Mouse (Mus musculus) limb, embryonic 13.5 days (tissue): ENCODE data around the gene Vsig10. TPM values are rescaled to one million over a fixed set of nuclear protein-coding genes. Genes with fewer than 3 reads are reported as not detected.

ENCODE experiments used
- ATAC-seq: fragments of 200-750 bp; cut with Nextera tagmentation; 2 replicates; pipeline ENCODE4 v1.8.0; 2017; ENCODE audit warnings: low read depth, moderate number of reproducible peaks, moderate TSS enrichment; ENCODE audit not compliant: low FRiP score
- H3K27ac ChIP-seq: fragments of 300-500 bp; sonication (generic); 2 replicates; pipeline ENCODE4 v1.5.1; 2015; ENCODE audit warnings: inconsistent platforms, mild to moderate bottlenecking, moderate library complexity
- H3K27me3 ChIP-seq: fragments of 300-500 bp; sonication (generic); 2 replicates; pipeline ENCODE4 v1.6.1; 2015; ENCODE audit warnings: mild to moderate bottlenecking, inconsistent platforms
- H3K36me3 ChIP-seq: fragments of 300-500 bp; sonication (generic); 2 replicates; pipeline ENCODE4 v1.6.1; 2015; ENCODE audit warnings: inconsistent platforms, mild to moderate bottlenecking, moderate library complexity
- H3K4me1 ChIP-seq: fragments of 300-500 bp; sonication (generic); 2 replicates; pipeline ENCODE4 v1.6.1; 2015; ENCODE audit warnings: inconsistent platforms
- H3K4me2 ChIP-seq: fragments of 300-500 bp; sonication (generic); replicated peaks from 2 replicates; pipeline ENCODE4 v1.6.1; 2015; ENCODE audit warnings: inconsistent platforms, mild to moderate bottlenecking, moderate library complexity
- H3K4me3 ChIP-seq: fragments of 300-500 bp; sonication (generic); 2 replicates; pipeline ENCODE4 v1.5.1; 2015; ENCODE audit warnings: moderate library complexity, mild to moderate bottlenecking, inconsistent platforms
- H3K9ac ChIP-seq: fragments of 300-500 bp; sonication (generic); 2 replicates; pipeline ENCODE4 v1.6.1; 2015; ENCODE audit warnings: mild to moderate bottlenecking, inconsistent platforms
- H3K9me3 ChIP-seq: fragments of 300-500 bp; sonication (generic); 2 replicates; pipeline ENCODE4 v1.6.1; 2016; ENCODE audit warnings: inconsistent platforms
- WGBS: fragments of 180-500 bp; shearing (Covaris S2); methylation state at CpG from one replicate; pipeline ENCODE4 v1.1.7; 2015; 5-methylcytosine and 5-hydroxymethylcytosine counted together
- polyA plus RNA-seq: library from polyadenylated mRNA; unstranded; fragments of >200 nt; fragmentation: Nextera tagmentation; extraction: Ambion mirVana; gene quantifications from 2 replicates; pipeline ENCODE4 v1.2.1, GENCODE M21; 2015

Vsig10 gene
- polyA plus RNA-seq, 1 experiment from 2014 or later, result 7.6 TPM

DNA sequence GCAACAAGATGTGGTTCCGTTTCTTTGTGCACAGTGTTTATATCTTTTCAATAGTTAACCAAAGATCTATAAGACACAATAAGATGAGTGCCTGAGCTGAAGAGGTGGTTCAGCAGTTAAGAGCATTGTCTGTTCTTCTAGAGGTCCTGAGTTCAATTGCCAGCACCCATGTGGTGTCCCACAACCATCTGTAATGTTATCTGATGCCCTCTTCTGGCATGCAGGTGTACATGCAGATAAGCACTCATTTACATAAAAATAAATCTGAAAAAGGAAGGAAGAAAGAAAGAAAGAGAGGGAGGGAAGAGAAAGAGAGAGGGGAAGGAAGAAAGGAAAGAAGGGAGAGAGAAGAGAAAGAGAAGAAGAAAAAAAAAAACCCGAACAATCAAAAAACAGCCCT is 12.1 kb upstream of the Vsig10 start:
- Histone ChIP-seq H3K4me3 (no peak overlapping the region), H3K9ac (no peak overlapping the region), H3K27ac (no peak overlapping the region), H3K36me3 (no peaks in the 10 kb centered on the region), H3K27me3 (no peaks in the 10 kb centered on the region), H3K4me2 (no peak overlapping the region), H3K4me1 (peaks cover 8% of the 10 kb centered on the region; the same call in 1 of the 2 replicates), H3K9me3 (no peaks in the 10 kb centered on the region)
- 84% methylated on average over 2 of the region's 2 CpGs for WGBS
- no peak for ATAC-seq

DNA sequence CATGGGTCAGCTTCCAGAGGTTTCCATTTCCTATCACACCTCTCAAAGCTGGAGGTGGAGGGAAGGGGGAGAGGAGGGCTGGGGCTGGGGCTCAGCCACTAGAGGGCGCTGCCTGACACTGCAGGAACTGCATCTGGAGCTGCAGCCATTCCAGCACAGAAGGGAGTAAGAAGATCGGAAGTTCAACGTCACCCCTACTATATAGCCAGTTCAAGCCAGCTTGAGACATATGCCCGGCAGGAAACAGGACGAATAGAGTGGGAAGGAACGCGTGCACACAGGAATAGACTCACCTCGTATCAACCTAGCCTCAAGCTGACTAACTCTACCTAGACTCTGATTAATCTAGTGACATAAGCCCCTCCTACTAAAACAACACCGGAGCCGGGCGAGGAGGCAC is 11.2 kb upstream of the Vsig10 start:
- Histone ChIP-seq H3K9me3 (no peaks in the 10 kb centered on the region), H3K27me3 (no peaks in the 10 kb centered on the region), H3K4me3 (no peak overlapping the region), H3K27ac (no peak overlapping the region), H3K4me2 (no peak overlapping the region), H3K36me3 (no peaks in the 10 kb centered on the region), H3K9ac (no peak overlapping the region), H3K4me1 (peaks cover 8% of the 10 kb centered on the region; the same call in 1 of the 2 replicates)
- WGBS, result 38% methylated on average over 11 of the region's 11 CpGs
- ATAC-seq, result no peak

DNA sequence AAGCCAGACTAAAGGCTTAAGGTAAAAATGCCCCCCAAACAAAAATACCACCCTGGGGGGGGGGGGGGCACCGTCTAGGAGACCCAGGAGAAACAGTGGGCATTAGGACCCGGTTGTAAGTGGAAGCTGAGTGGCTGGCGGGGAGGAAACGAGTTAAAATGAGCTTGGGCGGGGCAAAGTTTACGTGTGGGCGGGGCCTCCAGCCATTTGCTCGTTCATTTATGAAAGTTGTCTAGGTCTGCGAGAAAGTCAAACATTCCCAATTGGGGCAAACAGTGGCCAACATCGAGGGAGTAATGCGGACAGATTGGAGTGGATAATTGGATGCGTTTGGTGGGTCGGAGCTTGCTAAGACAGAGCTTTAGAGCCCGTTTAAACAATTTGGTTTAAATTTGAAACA is 5.5 kb upstream of the Vsig10 start:
- H3K9ac ChIP-seq, result no peak overlapping the region

DNA sequence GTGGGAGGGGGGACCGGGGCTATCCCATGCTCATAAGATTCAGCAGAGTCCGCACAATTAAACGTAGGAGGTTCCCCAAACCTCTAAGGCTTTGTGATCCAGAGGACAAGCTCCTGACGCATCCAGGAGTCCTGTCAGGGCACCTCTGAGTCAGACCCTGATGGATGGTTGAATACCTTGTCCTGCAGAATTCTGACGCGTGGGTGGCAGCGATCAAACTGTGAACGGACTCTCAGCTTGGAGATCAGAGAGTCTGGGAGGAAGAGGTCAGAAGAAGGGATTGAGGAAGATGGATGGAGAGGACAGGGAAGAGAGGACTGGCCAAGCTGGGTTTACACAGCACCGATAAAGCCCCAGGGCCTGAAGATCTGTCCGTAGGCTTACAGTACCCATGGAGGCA is 5.0 kb upstream of the Vsig10 start:
- no peak for ATAC-seq
- Histone ChIP-seq H3K9me3 (no peaks in the 10 kb centered on the region), H3K4me3 (peak overlapping the region; percentile 30), H3K27ac (peak overlapping the region; percentile 44; the same call in 1 of the 2 replicates), H3K4me2 (peak overlapping the region; percentile 50), H3K4me1 (peaks cover 27% of the 10 kb centered on the region), H3K36me3 (no peaks in the 10 kb centered on the region), H3K27me3 (peaks cover 6% of the 10 kb centered on the region; the same call in 1 of the 2 replicates), H3K9ac (no peak overlapping the region)
- 27% methylated on average over 10 of the region's 10 CpGs for WGBS

More for the DNA sequence above, 5.5 kb upstream of the Vsig10 start:
- H3K36me3 ChIP-seq, result no peaks in the 10 kb centered on the region
- ATAC-seq, result no peak
- H3K4me2 ChIP-seq, result peak overlapping the region; percentile 50
- H3K9me3 ChIP-seq, result no peaks in the 10 kb centered on the region
- no peak overlapping the region for H3K27ac ChIP-seq
- peaks cover 6% of the 10 kb centered on the region; the same call in 1 of the 2 replicates for H3K27me3 ChIP-seq
- 16% methylated on average over 14 of the region's 14 CpGs for WGBS
- peaks cover 27% of the 10 kb centered on the region for H3K4me1 ChIP-seq
- peak overlapping the region; percentile 30 for H3K4me3 ChIP-seq

DNA sequence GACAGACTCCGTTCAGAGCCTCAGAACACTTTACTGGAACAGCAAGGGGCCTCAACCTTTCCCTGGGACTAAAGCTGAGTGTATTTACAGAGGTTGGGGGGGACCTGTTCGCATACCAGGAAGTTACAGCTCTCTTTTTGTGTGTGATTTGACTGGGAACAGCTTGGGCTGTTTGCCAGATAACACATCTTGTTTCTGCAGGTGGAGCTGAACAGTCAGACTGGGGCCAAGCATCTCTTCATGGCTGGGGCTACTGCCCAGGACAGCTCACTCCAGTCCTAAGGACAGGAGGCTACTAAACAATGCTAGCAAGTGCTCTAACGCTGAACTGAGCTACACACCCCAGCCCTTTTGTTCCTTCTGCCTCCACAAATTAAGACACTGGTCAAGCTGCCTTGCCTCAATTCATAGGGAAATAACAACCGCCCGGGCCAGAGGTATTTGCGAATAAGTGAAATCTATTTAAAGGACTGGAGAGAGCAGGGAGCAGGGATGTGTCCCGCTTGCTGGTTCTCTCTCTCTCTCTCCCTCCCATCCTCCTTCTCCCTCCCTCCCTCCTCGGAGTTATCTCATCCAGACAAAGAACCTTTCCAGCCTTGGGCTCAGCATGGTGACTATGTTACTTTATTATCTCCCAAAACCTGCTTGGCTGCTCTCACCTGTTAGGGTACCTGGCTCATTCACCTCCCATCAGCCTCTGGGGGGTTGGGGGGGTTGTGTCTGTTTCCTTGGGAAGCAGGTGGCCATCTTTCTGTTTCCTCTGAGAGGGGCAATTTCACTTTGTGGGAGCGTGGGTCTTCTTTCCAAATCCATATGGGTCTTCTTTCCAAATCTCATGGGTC is 4.1 kb upstream of the Vsig10 start:
- Histone ChIP-seq H3K36me3 (no peaks in the 10 kb centered on the region), H3K9me3 (no peaks in the 10 kb centered on the region), H3K27ac (peak overlapping the region; percentile 44; the same call in 1 of the 2 replicates), H3K9ac (no peak overlapping the region), H3K27me3 (peaks cover 6% of the 10 kb centered on the region; the same call in 1 of the 2 replicates), H3K4me2 (peak overlapping the region; percentile 50), H3K4me3 (no peak overlapping the region), H3K4me1 (peaks cover 26% of the 10 kb centered on the region)
- ATAC-seq, result peak; percentile 46; the same call in 1 of the 2 replicates
- WGBS, result 25% methylated on average over 9 of the region's 9 CpGs

DNA sequence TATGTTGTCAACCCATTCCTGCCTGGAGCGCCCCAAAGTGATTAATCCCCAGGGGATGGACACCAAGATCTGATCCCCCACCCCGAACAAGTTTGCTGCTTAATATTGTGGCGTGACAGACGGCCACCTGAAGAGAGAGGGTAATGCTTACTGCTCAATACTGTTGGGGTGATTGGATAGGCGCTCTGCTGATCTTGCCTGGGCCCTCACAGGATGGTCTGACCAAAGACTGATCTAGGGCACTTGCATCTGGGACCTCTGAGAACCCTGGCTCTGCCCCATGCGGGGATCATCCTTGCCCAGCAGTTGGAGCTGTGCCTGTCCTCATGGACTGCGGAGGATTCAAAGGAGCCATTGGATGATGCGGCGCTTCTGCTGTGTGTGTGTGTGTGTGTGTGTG is 4.9 kb downstream of the Vsig10 start:
- no peak for ATAC-seq
- 81% methylated on average over 9 of the region's 9 CpGs for WGBS
- H3K9me3 ChIP-seq, result no peaks in the 10 kb centered on the region
- H3K4me1 ChIP-seq, result peaks cover 4% of the 10 kb centered on the region; the same call in 1 of the 2 replicates
- H3K9ac ChIP-seq, result no peak overlapping the region
- H3K27me3 ChIP-seq, result peaks cover 15% of the 10 kb centered on the region
- 0 out of 2 replicates have a peak, but pooled peaks cover 2% of the 10 kb centered on the region for H3K36me3 ChIP-seq
- H3K4me2 ChIP-seq, result no peak overlapping the region
- H3K4me3 ChIP-seq, result no peak overlapping the region
- no peak overlapping the region for H3K27ac ChIP-seq

DNA sequence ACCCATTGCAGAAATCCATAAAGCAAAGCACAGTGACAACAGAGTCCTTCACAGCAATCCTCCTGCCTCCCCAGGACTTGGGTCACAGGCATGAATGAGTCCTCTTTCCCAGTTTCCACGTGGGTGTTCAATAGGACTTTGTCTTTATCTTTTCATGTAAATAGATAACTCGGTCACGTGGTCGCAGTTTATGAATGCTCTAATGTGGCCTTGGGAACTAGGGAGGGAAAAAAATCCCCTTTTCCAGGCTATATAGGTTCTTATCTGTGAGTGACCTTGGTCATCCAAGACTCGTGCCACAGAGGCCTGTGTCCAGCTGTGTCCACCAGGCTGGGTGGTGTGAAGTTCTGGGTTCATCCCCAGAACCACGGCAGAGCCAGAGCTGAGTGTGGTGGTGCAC is 7.5 kb downstream of the Vsig10 start:
- Histone ChIP-seq H3K4me3 (no peak overlapping the region), H3K4me2 (no peak overlapping the region), H3K9ac (no peak overlapping the region), H3K9me3 (no peaks in the 10 kb centered on the region), H3K27ac (no peak overlapping the region), H3K27me3 (no peaks in the 10 kb centered on the region; the same call in 1 of the 2 replicates), H3K36me3 (0 out of 2 replicates have a peak, but pooled peaks cover 2% of the 10 kb centered on the region), H3K4me1 (no peaks in the 10 kb centered on the region)
- 82% methylated on average over 6 of the region's 6 CpGs for WGBS
- no peak for ATAC-seq

DNA sequence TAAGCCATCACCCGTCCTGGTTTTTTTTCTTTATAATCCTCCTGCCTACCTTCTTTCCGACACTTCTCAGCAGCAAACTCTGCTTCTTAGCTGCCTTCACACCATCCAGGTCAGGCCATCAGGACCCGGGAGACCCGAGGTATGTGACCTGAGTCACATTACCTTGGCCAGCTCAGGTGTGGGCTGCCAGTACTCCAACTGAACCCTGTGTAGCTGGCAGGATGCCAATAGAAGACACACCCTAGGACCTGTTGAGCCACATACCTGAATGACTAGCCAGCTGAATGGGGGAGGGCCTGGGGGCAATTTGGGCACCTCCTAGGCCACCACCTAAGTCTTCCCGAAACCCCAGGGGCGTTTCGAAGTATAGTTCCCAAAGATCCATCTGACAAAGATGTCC is 11.6 kb downstream of the Vsig10 start:
- Histone ChIP-seq H3K4me3 (no peak overlapping the region), H3K9me3 (no peaks in the 10 kb centered on the region), H3K9ac (no peak overlapping the region), H3K27ac (no peak overlapping the region), H3K4me2 (no peak overlapping the region), H3K27me3 (no peaks in the 10 kb centered on the region; the same call in 1 of the 2 replicates), H3K4me1 (no peaks in the 10 kb centered on the region), H3K36me3 (peaks cover 6% of the 10 kb centered on the region; the same call in 1 of the 2 replicates)
- WGBS, result 85% methylated on average over 7 of the region's 7 CpGs
- no peak for ATAC-seq

DNA sequence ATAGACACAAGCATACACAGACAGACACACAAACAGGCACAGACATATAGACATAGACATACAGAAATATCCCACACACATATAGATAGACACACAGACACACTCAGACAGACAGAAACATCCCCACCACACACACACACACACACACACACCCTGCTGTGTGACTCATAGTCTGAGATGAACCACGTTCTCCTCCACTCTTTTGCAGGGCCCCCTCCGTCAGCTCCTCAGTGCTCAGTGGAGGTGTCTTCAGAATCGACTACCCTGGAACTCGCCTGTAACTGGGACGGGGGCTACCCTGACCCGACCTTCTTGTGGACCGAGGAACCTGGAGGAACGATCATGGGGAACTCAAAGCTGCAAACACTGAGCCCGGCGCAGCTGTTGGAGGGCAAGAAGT is 19.1 kb downstream of the Vsig10 start:
- no peak for ATAC-seq

DNA sequence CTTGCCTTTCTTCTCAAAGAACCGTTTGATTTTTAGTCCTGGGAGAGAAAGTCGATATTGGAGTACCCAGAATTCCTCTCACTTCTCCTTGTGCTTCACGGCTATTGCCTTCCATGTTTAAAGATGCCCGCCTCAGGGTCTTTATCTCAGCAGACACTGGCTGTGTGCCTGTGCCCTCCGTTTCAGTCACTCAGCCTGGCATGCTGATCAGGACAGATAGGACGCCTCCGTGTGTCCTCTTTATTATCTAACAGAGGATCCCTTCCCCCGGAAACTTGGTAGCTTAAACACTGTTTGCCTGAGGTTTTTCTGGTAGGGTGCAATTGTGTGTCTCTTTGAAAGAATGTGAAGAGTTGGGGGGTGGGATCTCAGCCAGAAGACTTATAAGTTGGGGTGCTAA is 19.6 kb downstream of the Vsig10 start:
- H3K27ac ChIP-seq, result no peak overlapping the region
- H3K36me3 ChIP-seq, result peaks cover 14% of the 10 kb centered on the region
- no peak overlapping the region for H3K9ac ChIP-seq
- H3K4me1 ChIP-seq, result no peaks in the 10 kb centered on the region
- H3K4me3 ChIP-seq, result no peak overlapping the region
- no peaks in the 10 kb centered on the region for H3K9me3 ChIP-seq
- H3K27me3 ChIP-seq, result no peaks in the 10 kb centered on the region
- ATAC-seq, result no peak
- 85% methylated on average over 8 of the region's 8 CpGs for WGBS
- no peak overlapping the region for H3K4me2 ChIP-seq

More for the DNA sequence above, 19.1 kb downstream of the Vsig10 start:
- no peak overlapping the region for H3K4me2 ChIP-seq
- no peaks in the 10 kb centered on the region for H3K9me3 ChIP-seq
- H3K9ac ChIP-seq, result no peak overlapping the region
- no peak overlapping the region for H3K4me3 ChIP-seq
- H3K36me3 ChIP-seq, result peaks cover 14% of the 10 kb centered on the region
- H3K27ac ChIP-seq, result no peak overlapping the region
- no peaks in the 10 kb centered on the region for H3K4me1 ChIP-seq
- WGBS, result 85% methylated on average over 10 of the region's 10 CpGs
- no peaks in the 10 kb centered on the region for H3K27me3 ChIP-seq

DNA sequence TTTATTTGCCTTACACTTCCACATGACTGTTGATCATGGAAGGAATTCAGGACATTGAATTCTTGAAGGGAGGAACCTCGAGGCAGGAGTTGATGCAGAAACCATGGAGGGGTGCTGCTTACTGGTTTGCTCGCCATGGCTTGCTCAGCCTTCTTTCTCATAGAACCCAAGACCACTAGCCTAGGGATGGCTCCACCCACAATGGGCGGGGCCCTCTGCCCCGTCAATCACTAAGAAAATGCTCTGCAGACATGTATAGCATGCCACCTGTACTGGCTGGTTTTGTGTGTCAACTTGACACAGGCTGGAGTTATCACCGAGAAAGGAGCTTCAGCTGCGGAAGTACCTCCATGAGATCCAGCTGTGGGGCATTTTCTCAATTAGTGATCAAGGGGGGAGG is 21.2 kb downstream of the Vsig10 start:
- H3K9me3 ChIP-seq, result no peaks in the 10 kb centered on the region
- ATAC-seq, result no peak
- no peak overlapping the region for H3K4me2 ChIP-seq
- H3K4me1 ChIP-seq, result no peaks in the 10 kb centered on the region
- peaks cover 12% of the 10 kb centered on the region for H3K36me3 ChIP-seq
- no peak overlapping the region for H3K9ac ChIP-seq
- H3K4me3 ChIP-seq, result no peak overlapping the region
- H3K27me3 ChIP-seq, result no peaks in the 10 kb centered on the region
- no peak overlapping the region for H3K27ac ChIP-seq
- 82% methylated on average over 6 of the region's 6 CpGs for WGBS

DNA sequence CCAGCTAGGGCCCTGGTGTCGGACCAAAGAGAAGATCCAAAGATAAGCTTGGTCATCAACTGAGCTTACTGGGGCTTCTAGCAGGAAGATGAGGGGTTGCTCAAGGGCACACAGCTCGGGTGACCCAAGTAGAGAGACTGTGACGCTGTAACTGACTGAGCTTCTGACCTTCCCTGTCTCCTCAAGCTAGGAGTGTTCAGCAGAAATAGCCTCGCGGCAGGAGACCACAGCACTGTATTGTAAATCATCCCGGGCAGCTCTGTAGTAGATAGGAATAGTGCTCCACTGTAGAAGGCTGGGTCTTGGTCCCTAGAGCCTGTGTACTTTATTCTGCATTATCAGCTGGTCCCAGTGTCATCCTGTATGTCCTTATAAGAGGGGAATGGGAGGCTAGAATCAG is 23.0 kb downstream of the Vsig10 start:
- Histone ChIP-seq H3K9ac (no peak overlapping the region), H3K4me1 (no peaks in the 10 kb centered on the region), H3K9me3 (no peaks in the 10 kb centered on the region), H3K36me3 (peaks cover 5% of the 10 kb centered on the region; the same call in 1 of the 2 replicates), H3K4me3 (no peak overlapping the region), H3K27ac (no peak overlapping the region), H3K4me2 (no peak overlapping the region), H3K27me3 (no peaks in the 10 kb centered on the region)
- 68% methylated on average over 6 of the region's 6 CpGs for WGBS
- no peak for ATAC-seq
